Mouse (Mus musculus) cerebellum, adult 2 months (tissue): ENCODE measurements around the gene Tbc1d19.

Experiments
- CTCF ChIP-seq: fragments of 200-500 bp; IDR thresholded peaks from 2 replicates; pipeline ENCODE4 v1.5.1; 2011; ENCODE audit warnings: low read depth, mild to moderate bottlenecking, control low read depth, low read length, moderate library complexity, borderline replicate concordance; ENCODE audit not compliant: insufficient read depth
- POLR2A ChIP-seq: fragments of 200-500 bp; IDR thresholded peaks from 2 replicates; pipeline ENCODE4 v1.6.1; 2011; ENCODE audit warnings: low read length, control low read depth, borderline replicate concordance; ENCODE audit not compliant: insufficient read depth

DNA sequence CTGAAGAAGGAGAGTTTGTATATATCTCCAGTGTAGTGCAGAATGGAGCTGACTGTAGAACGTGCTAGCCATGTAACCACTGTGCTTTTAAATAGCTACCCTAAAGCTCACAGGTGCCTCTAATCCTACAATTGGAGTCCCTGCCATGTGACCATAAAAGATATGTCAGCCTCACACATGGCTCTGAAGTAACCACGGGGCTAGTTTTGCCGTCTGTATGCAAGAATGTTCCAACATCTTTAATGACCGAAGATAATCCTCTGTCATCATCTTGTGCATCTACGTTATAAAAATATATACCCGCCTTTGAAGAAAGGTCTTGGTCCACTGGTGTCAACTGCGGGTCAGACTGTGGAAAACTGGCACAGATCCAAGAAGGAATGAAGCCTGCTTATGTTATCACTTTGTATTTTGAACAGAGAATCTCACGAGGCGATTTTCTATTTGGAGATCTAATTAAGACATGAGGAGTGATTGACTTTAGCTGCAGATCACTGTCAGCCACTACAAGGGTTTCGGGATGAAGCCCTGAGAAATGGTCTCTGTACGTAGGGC lies 117.0 kb downstream of the Tbc1d19 start:
- TF ChIP-seq CTCF (no peak), POLR2A (no peak)
